ENCODE assay signal across 1 mouse cellular context in the genomic region with DNA sequence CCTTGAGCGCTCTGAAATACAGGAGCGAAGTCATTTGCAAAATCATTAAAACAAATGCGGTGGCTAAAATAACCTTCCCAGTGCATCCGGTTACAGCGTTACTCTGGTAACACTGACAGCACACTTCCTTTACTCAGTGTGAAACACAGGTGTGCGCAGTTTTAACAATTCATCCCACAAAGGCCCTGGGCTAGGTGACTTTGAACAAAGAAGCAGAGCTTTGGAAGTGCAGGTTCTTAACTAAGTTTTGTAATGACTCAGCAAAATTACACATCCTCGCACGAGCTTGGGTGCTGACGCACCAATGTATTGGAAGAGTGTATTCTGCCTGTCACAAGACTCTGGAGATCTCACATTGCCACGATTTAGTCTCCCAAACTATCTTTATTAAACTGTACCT.
A peak's percentile ranks its signal among the peaks of the same experiment; 100 is the strongest.
TF ChIP-seq lines count a peak whose summit lies in the region.

No protein-coding gene starts in this region.

TF ChIP-seq in CH12.LX, 34 proteins besides CTCF, POLR2A, EP300 and RAD21 (continued from another document):
- TF ChIP-seq JUN (IDR thresholded peaks at IDR 0.05; ENCODE audit: insufficient read depth, low read depth, low read length) (0 out of 2 replicates have a peak, but pooled peaks have one; percentile 23), KAT2A (IDR thresholded peaks at IDR 0.05; ENCODE audit: insufficient replicate concordance, low read length) (no peak), MEF2A (IDR thresholded peaks at IDR 0.05; ENCODE audit: borderline replicate concordance, low read depth, low read length) (0 out of 2 replicates have a peak, but pooled peaks have one; percentile 61), UBTF (IDR thresholded peaks at IDR 0.05; ENCODE audit: low read depth, low read length) (no peak), RCOR1 (conservative IDR thresholded peaks at IDR 0.05; ENCODE audit: low read depth, low read length) (no peak), USF2 (conservative IDR thresholded peaks at IDR 0.05; ENCODE audit: low read depth, low read length) (no peak), TBP (conservative IDR thresholded peaks at IDR 0.05; ENCODE audit: low read depth, low read length) (no peak), ELF1 (IDR thresholded peaks at IDR 0.05; ENCODE audit: low read depth, low read length) (no peak)
